Mouse (Mus musculus): ENCODE measurements at regions not wholly inside any gene's neighbourhood (a gene's known extent, or its start where the extent isn't known, plus 50 kb on each side); places are given as distances from the start of the nearest gene placed in this dataset.
A peak's percentile ranks its signal among the peaks of the same experiment; 100 is the strongest.

- no peak for DNase-seq
Measured at GRCm38 (mm10) chr9:46938628-46939027, 59.9 kb upstream of the Gm4791 start.

GRCm38 (mm10) chr9:46925641-46926040 lies 72.9 kb upstream of the Gm4791 start:
- no peak for DNase-seq

GRCm38 (mm10) chr9:46920081-46920480 lies 78.5 kb upstream of the Gm4791 start:
- DNase-seq, result no peak

GRCm38 (mm10) chr9:46913238-46913637 lies 85.3 kb upstream of the Gm4791 start:
- DNase-seq, result peak; percentile 93

- peak; percentile 60 for DNase-seq
Measured at GRCm38 (mm10) chr9:46909412-46910013, 89.0 kb upstream of the Gm4791 start.

- DNase-seq, result no peak
Measured at GRCm38 (mm10) chr9:46905081-46905480, 93.5 kb upstream of the Gm4791 start.

- DNase-seq, result no peak
Measured at GRCm38 (mm10) chr9:46903491-46904220, 94.9 kb upstream of the Gm4791 start.

- DNase-seq, result no peak
Measured at GRCm38 (mm10) chr9:46899283-46899682, 99.3 kb upstream of the Gm4791 start.

- no peak for DNase-seq
Measured at GRCm38 (mm10) chr9:46898120-46898519, 100.4 kb upstream of the Gm4791 start.

- DNase-seq, result no peak
Measured at GRCm38 (mm10) chr9:46891829-46892228, 106.7 kb upstream of the Gm4791 start.

GRCm38 (mm10) chr9:46889933-46890662 lies 108.4 kb upstream of the Gm4791 start:
- peak; percentile 44 for DNase-seq

GRCm38 (mm10) chr9:46871211-46871994 lies 127.1 kb upstream of the Gm4791 start:
- peak; percentile 30 for DNase-seq

GRCm38 (mm10) chr9:46863934-46864333 lies 134.6 kb upstream of the Gm4791 start:
- DNase-seq, result peak; percentile 64

GRCm38 (mm10) chr9:46851753-46852152 lies 146.8 kb upstream of the Gm4791 start:
- DNase-seq, result no peak

- no peak for DNase-seq
Measured at GRCm38 (mm10) chr9:46851336-46851735, 147.2 kb upstream of the Gm4791 start.

GRCm38 (mm10) chr9:46845276-46845675 lies 153.3 kb upstream of the Gm4791 start:
- no peak for DNase-seq

- DNase-seq, result no peak
Measured at GRCm38 (mm10) chr9:46843781-46844180, 154.8 kb upstream of the Gm4791 start.

GRCm38 (mm10) chr9:46841571-46841970 lies 157.0 kb upstream of the Gm4791 start:
- DNase-seq, result no peak

- no peak for DNase-seq
Measured at GRCm38 (mm10) chr9:46835261-46835660, 163.3 kb upstream of the Gm4791 start.

GRCm38 (mm10) chr9:46830746-46831560 lies 167.6 kb upstream of the Gm4791 start:
- no peak for DNase-seq

GRCm38 (mm10) chr9:46830316-46830715 lies 168.2 kb upstream of the Gm4791 start:
- no peak for DNase-seq

GRCm38 (mm10) chr9:46824703-46825102 lies 173.8 kb upstream of the Gm4791 start:
- DNase-seq, result peak; percentile 21

Data from retina, postnatal 1 day (tissue).